In the genomic region with DNA sequence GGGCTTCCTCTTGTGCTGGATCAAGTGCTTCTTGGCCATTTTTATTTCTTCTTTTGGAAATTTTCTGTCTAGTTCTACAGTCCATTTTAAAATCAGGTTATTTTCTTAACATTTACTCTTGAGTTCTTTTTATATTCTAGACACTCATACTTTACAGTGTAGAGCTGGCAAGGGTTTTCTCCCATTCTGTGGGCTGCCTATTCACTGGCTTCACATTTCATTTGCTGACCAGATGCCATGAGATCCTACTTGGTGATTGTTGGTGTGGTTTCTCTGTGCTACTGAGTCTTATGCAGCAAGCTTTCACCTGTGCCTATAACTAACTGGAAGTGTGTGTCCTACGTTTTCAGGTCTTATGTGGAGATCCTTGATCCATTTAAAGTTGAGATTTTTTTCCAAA, we compare ENCODE assay signal across 31 mouse cellular contexts.
"Had no signal": no experiment of that assay in that cellular context is flagged by ENCODE, and none has a peak within 500 bp of the region (broad histone marks: within the 10 kb centered on the region; RNA-seq: fewer than 3 reads in every experiment).

No protein-coding gene starts in this region.

- H3K4me3 ChIP-seq: limb, embryonic 10.5 days; limb, embryonic 12.5 days; limb, embryonic 13.5 days; limb, embryonic 15.5 days; liver, embryonic 12.5 days; liver, embryonic 13.5 days; liver, embryonic 15.5 days; lung, embryonic 15.5 days; megakaryocyte, embryonic 14.5 days; midbrain, embryonic 10.5 days; midbrain, embryonic 12.5 days; midbrain, embryonic 13.5 days; midbrain, embryonic 15.5 days; myocyte; neural tube, embryonic 12.5 days had no signal

- H3K27me3 ChIP-seq: limb, embryonic 12.5 days; limb, embryonic 13.5 days; limb, embryonic 15.5 days; liver, embryonic 12.5 days; liver, embryonic 13.5 days; liver, embryonic 15.5 days; lung, embryonic 15.5 days; midbrain, embryonic 12.5 days; midbrain, embryonic 13.5 days; midbrain, embryonic 15.5 days; neural tube, embryonic 12.5 days had no signal

- DNase-seq: left cerebral cortex, postnatal 4 days; liver; liver, embryonic 13.5 days; liver, postnatal 0 days; lung, adult 18-20 months; lung, adult 2 months; lung, embryonic 14.5 days; lung, postnatal 10 days; lung, postnatal 14 days; lung, postnatal 36 days; lung, postnatal 4 days had no signal

- H3K27ac ChIP-seq: limb, embryonic 10.5 days; limb, embryonic 12.5 days; limb, embryonic 13.5 days; limb, embryonic 15.5 days; liver, embryonic 12.5 days; liver, embryonic 13.5 days; liver, embryonic 14.5 days; liver, embryonic 15.5 days; lung, embryonic 15.5 days; macrophage; midbrain, embryonic 10.5 days; midbrain, embryonic 12.5 days; midbrain, embryonic 13.5 days; midbrain, embryonic 15.5 days; neural tube, embryonic 12.5 days had no signal

- H3K4me2 ChIP-seq: limb, embryonic 12.5 days; limb, embryonic 13.5 days; limb, embryonic 15.5 days; liver, embryonic 11.5 days; liver, embryonic 12.5 days; liver, embryonic 13.5 days; liver, embryonic 15.5 days; lung, embryonic 14.5 days; lung, embryonic 15.5 days; midbrain, embryonic 11.5 days; midbrain, embryonic 12.5 days; midbrain, embryonic 13.5 days; midbrain, embryonic 15.5 days; neural tube, embryonic 12.5 days had no signal

- ATAC-seq: liver, embryonic 12.5 days; liver, postnatal 0 days; lung, postnatal 0 days; midbrain, embryonic 13.5 days; midbrain, embryonic 15.5 days; midbrain, embryonic 16.5 days had no signal

- H3K4me1 ChIP-seq: limb, embryonic 10.5 days; limb, embryonic 12.5 days; limb, embryonic 13.5 days; limb, embryonic 15.5 days; liver, embryonic 12.5 days; liver, embryonic 13.5 days; liver, embryonic 15.5 days; lung, embryonic 15.5 days; megakaryocyte, embryonic 14.5 days; midbrain, embryonic 10.5 days; midbrain, embryonic 12.5 days; midbrain, embryonic 13.5 days; midbrain, embryonic 15.5 days; neural tube, embryonic 12.5 days had no signal

- H3K9me3 ChIP-seq: limb, embryonic 10.5 days; limb, embryonic 12.5 days; limb, embryonic 13.5 days; limb, embryonic 15.5 days; liver, embryonic 12.5 days; liver, embryonic 13.5 days; liver, embryonic 15.5 days; lung, embryonic 15.5 days; megakaryocyte, embryonic 14.5 days; midbrain, embryonic 10.5 days; midbrain, embryonic 13.5 days; midbrain, embryonic 15.5 days; neural tube, embryonic 12.5 days had no signal

- H3K36me3 ChIP-seq: limb, embryonic 10.5 days; limb, embryonic 12.5 days; lung, embryonic 15.5 days; midbrain, embryonic 10.5 days; midbrain, embryonic 12.5 days; midbrain, embryonic 15.5 days; neural tube, embryonic 12.5 days had no signal

- H3K9ac ChIP-seq: limb, embryonic 12.5 days; limb, embryonic 13.5 days; limb, embryonic 15.5 days; liver, embryonic 12.5 days; liver, embryonic 13.5 days; liver, embryonic 14.5 days; liver, embryonic 15.5 days; liver, postnatal 0 days; lung, embryonic 14.5 days; lung, embryonic 15.5 days; midbrain, embryonic 12.5 days; midbrain, embryonic 13.5 days; midbrain, embryonic 15.5 days; neural tube, embryonic 12.5 days had no signal
